Mouse (Mus musculus) intestine, postnatal 0 days (tissue): ENCODE results near the gene Xlr5a. TPM values are rescaled to one million over a fixed set of nuclear protein-coding genes. Genes with fewer than 3 reads are reported as not detected.
"Not testable (repeated sequence)": the region's sequence is repeated elsewhere in the genome, so short reads cannot be mapped to it uniquely, and the experiment has no call there.

Experiments used
- ATAC-seq: fragments of 200-750 bp; cut with Nextera tagmentation; 2 replicates; pipeline ENCODE4 v1.8.0; 2017; ENCODE audit warnings: mild to moderate bottlenecking, moderate TSS enrichment, moderate library complexity
- H3K27ac ChIP-seq: fragments of 300-500 bp; sonication (generic); 2 replicates; pipeline ENCODE4 v1.5.1; 2014; ENCODE audit warnings: mild to moderate bottlenecking, low read depth, low read length, moderate library complexity
- H3K27me3 ChIP-seq: fragments of 300-500 bp; sonication (generic); replicated peaks from 2 replicates; pipeline ENCODE4 v1.6.1; 2014; ENCODE audit warnings: low read length, mixed read lengths; ENCODE audit not compliant: control insufficient read depth, insufficient read depth
- H3K36me3 ChIP-seq: fragments of 300-500 bp; sonication (generic); 2 replicates; pipeline ENCODE4 v1.6.1; 2014; ENCODE audit warnings: mild to moderate bottlenecking, moderate library complexity; ENCODE audit not compliant: control insufficient read depth, insufficient read depth
- H3K4me1 ChIP-seq: fragments of 300-500 bp; sonication (generic); replicated peaks from 2 replicates; pipeline ENCODE4 v1.6.1; 2014; ENCODE audit warnings: antibody characterized with exemption, low read length, mixed read lengths; ENCODE audit not compliant: control insufficient read depth, insufficient read depth
- H3K4me2 ChIP-seq: fragments of 300-500 bp; sonication (generic); replicated peaks from 2 replicates; pipeline ENCODE4 v1.6.1; 2014; ENCODE audit warnings: low read depth, mild to moderate bottlenecking, moderate library complexity
- H3K4me3 ChIP-seq: fragments of 300-500 bp; sonication (generic); 2 replicates; pipeline ENCODE4 v1.5.1; 2014; ENCODE audit warnings: low read depth, low read length
- H3K9ac ChIP-seq: fragments of 300-500 bp; sonication (generic); 2 replicates; pipeline ENCODE4 v1.6.1; 2014; ENCODE audit warnings: mild to moderate bottlenecking, low read depth, low read length
- H3K9me3 ChIP-seq: fragments of 300-500 bp; sonication (generic); 2 replicates; pipeline ENCODE4 v1.6.1; 2016; ENCODE audit warnings: mixed run types; ENCODE audit not compliant: control insufficient read depth
- CTCF ChIP-seq: sonication (generic); IDR thresholded peaks from 2 replicates; pipeline ENCODE4 v1.5.1; 2016; ENCODE audit warnings: low read depth, mild to moderate bottlenecking, control low read depth, antibody characterized with exemption, moderate library complexity
- WGBS: fragments of 180-500 bp; shearing (Covaris S2); extraction: QIAGEN DNeasy Blood & Tissue Kit; methylation state at CpG from one replicate; pipeline ENCODE4 v1.1.7; 2014; 5-methylcytosine and 5-hydroxymethylcytosine counted together
- polyA plus RNA-seq: library from polyadenylated mRNA; unstranded; fragments of >200 nt; fragmentation: Nextera tagmentation; extraction: Ambion mirVana; gene quantifications from 2 replicates; pipeline ENCODE4 v1.2.1, GENCODE M21; 2015

Gene Xlr5a
- polyA plus RNA-seq, 1 experiment from 2014 or later: 0.65 TPM

DNA sequence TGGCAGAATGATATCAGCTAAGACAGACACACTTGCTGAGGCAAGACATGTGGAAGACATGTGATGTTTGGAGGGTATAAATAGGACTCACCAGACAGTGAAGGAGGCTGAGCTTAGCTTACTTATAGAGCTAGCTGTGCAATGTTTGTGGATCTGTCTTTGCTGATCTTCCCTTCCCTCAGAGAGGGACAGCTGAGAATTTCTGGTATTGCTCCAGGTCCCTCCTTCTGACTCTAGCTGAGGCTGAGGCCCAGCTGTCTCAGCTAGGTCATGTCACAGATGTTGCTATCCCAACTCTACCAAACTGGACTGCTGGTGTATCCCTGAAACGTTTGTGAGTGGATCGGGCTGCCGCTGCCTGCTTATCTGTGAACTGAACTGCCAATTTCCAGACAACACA is 28.3 kb upstream of the Xlr5a start:
- H3K4me3 ChIP-seq: no peak overlapping the region
- no peak overlapping the region for H3K9ac ChIP-seq
- 67% methylated on average over 3 of the region's 3 CpGs for WGBS
- no peak for ATAC-seq
- TF ChIP-seq CTCF: no peak
- H3K4me1 ChIP-seq: no peaks in the 10 kb centered on the region
- H3K4me2 ChIP-seq: no peak overlapping the region
- H3K27ac ChIP-seq: no peak overlapping the region
- no peaks in the 10 kb centered on the region for H3K9me3 ChIP-seq
- H3K27me3 ChIP-seq: no peaks in the 10 kb centered on the region
- H3K36me3 ChIP-seq: no peaks in the 10 kb centered on the region

DNA sequence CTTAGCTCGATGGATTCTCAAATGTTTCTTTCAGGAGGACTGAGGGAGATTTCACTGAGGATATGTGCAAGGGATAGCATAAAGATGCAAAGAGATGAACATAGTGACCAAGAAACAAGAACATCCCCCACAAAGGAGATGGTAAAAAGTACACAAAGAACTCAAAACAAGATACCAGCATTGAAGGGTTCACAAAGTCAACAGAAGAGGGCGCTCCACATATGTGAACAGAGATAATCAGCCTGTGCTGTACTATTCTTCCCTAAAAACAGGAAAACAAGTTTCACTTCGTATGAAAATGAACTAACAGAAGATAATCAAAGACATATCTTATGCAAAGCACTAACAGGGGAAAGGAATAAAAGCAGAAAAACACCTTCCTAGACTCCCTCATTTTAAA is 19.7 kb upstream of the Xlr5a start:
- no peak for ATAC-seq
- 42% methylated on average over 3 of the region's 3 CpGs for WGBS
- Histone ChIP-seq H3K4me3 (no peak overlapping the region), H3K36me3 (no peaks in the 10 kb centered on the region), H3K4me2 (no peak overlapping the region), H3K9me3 (no peaks in the 10 kb centered on the region), H3K4me1 (no peaks in the 10 kb centered on the region), H3K27ac (no peak overlapping the region), H3K27me3 (no peaks in the 10 kb centered on the region), H3K9ac (no peak overlapping the region)
- TF ChIP-seq CTCF: peak; percentile 69

DNA sequence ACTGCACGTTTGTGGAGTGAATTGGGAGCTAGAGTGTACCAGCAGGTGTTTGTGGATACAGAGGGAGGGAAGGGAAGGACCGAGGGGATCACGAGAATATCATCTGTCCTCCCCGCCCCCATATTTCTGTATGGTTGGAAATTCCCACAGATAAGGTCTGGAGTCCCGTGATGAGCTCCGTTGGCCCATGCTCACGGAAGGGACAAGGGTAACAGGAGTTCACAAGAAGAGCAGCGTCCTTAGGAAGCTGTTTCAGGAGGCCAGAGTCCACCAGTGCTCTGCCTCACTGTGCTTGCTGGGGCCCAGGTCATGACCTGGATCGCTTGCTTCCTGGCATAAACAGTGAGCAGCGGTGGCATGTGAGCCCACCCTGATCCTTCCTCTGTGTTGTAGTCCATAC is 3.0 kb upstream of the Xlr5a start:
- H3K4me2 ChIP-seq, H3K9me3 ChIP-seq, H3K27me3 ChIP-seq, H3K9ac ChIP-seq, H3K27ac ChIP-seq, ATAC-seq, H3K4me3 ChIP-seq, H3K4me1 ChIP-seq, H3K36me3 ChIP-seq: not testable (repeated sequence)
- WGBS: 43% methylated on average over 6 of the region's 10 CpGs

DNA sequence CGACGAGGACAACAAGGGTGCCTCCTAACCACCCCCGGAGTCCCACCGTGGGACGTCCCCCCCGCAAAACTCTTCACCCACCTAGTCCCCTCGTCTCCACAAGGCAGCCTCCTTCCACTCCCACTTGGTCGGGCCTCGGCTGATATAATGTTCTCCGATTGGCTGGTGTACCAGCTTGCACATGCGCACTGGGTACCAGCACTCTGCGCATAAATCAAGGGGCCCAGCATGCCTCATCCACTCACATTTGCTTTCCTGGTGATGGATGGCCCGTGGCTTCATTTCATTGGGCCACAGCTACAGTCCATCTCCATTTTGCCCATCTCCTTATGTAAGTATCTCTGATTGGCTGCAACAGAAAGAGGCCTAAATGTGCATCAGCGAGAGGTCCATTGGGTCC is 27.5 kb downstream of the Xlr5a start, which contains the start of gene Xlr3c:
Gene Xlr3c, minus strand, starts transcription at position 121 of the 400 bp plus-strand sequence.
- H3K9me3 ChIP-seq, H3K27ac ChIP-seq, H3K4me2 ChIP-seq, H3K9ac ChIP-seq, H3K36me3 ChIP-seq, H3K4me1 ChIP-seq, ATAC-seq, H3K4me3 ChIP-seq, H3K27me3 ChIP-seq: not testable (repeated sequence)
- 89% methylated on average over 14 of the region's 14 CpGs for WGBS

DNA sequence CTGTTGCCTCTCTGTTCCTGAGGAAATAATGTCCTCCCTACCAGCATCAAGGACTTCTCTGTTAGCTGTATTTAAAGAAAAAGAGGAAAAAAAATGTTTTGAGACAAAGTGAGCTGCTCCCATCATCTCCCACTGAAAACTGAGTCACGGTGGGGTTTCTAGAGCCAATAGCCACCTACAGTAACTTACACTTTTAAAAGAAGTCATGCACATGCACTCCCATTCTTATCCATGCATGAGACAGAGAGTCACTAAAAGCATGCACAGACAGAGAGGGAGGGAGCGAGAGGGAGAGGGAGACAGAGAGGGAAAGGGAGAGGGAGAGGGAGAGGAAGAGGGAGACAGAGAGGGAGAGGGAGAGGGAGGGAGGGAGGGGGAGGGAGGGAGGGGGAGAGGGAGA is 30.3 kb downstream of the Xlr5a start:
- H3K27ac ChIP-seq, H3K9ac ChIP-seq, H3K36me3 ChIP-seq, H3K4me2 ChIP-seq, ATAC-seq, H3K4me1 ChIP-seq, H3K9me3 ChIP-seq, H3K4me3 ChIP-seq, H3K27me3 ChIP-seq: not testable (repeated sequence)
- 78% methylated on average over 1 of the region's 2 CpGs for WGBS

DNA sequence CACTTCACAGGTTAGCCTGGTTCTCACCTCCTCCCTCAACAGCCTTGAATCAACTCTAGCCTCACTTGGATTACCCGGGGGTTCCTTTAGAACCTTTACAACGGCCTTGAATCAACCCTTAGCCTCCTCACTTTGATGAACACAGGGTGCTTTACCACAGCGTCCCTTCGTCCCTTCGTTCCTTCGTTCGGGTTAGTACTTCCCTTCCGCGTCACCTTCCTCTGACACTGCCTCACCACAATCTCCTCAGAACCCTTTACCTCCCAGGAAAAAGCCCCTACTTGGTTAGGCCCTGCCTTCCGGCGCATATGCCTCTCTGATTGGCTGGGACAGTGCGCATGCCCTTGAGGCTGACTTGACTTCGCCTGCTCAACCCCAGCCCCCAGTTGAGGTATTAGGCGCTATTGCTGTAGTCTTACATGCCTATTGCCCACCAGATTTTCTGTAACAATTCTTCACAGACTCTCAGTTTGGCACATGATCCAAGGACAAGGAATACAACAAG is 49.9 kb downstream of the Xlr5a start, which contains the start of gene Xlr4c:
Gene Xlr4c, minus strand, starts transcription at position 310 of the 505 bp plus-strand sequence.
- not testable (repeated sequence) for H3K27ac ChIP-seq, H3K4me2 ChIP-seq, ATAC-seq, H3K9me3 ChIP-seq, H3K4me1 ChIP-seq, H3K27me3 ChIP-seq, H3K4me3 ChIP-seq, H3K36me3 ChIP-seq, H3K9ac ChIP-seq
- 84% methylated on average over 13 of the region's 14 CpGs for WGBS

DNA sequence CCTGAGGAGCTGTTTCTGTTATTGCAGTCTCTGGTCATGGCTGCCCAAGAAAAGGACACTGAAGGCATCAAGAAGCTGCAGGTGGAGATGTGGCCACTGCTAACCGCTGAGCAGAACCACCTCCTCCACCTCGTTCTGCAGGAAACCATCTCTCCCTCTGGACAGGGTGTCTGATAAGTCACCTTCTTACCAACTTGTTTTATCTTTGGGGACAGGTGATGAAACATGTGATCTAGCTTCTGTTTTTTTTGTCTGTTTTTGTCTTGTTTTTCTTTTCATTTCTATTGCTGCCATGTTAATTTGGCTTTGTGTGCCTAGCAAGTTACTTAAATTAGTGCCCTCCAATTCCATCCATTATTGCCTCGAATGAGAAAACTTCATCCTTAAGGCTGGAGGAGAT is 63.5 kb downstream of the Xlr5a start:
- Histone ChIP-seq H3K4me2 (peak overlapping the region; percentile 77), H3K9me3 (no peaks in the 10 kb centered on the region), H3K4me3 (peak overlapping the region; percentile 60), H3K36me3 (no peaks in the 10 kb centered on the region), H3K9ac (peak overlapping the region; percentile 62; the same call in 1 of the 2 replicates), H3K27ac (no peak overlapping the region), H3K27me3 (no peaks in the 10 kb centered on the region), H3K4me1 (no peaks in the 10 kb centered on the region)
- no peak for ATAC-seq
- TF ChIP-seq CTCF: no peak
- 28% methylated on average over 3 of the region's 3 CpGs for WGBS
